Mouse (Mus musculus): ENCODE data around the gene Gm16381. TPM values are rescaled to one million over a fixed set of nuclear protein-coding genes. Genes with fewer than 3 reads are reported as not detected.
"Not testable (repeated sequence)": the region's sequence is repeated elsewhere in the genome, so short reads cannot be mapped to it uniquely, and the experiment has no call there.

Gene Gm16381
- not detected in 2 replicates for polyA plus RNA-seq (2014; fragmentation: Nextera tagmentation; extraction: Ambion mirVana)

GRCm38 (mm10) chr12:87644520-87644919 lies at the start of gene Gm16381:
Gene Gm16381, minus strand, starts transcription at chr12:87644620.
- not testable (repeated sequence) for ATAC-seq (ENCODE audit: insufficient number of reproducible peaks, insufficient read depth, low FRiP score, low read depth); H3K4me1 ChIP-seq (ENCODE audit: control insufficient read depth, insufficient read depth, low read length); H3K9ac ChIP-seq (replicated peaks; ENCODE audit: low read depth, low read length); H3K4me2 ChIP-seq (replicated peaks; ENCODE audit: low read depth, low read length); H3K4me3 ChIP-seq (ENCODE audit: low read depth, low read length); H3K27ac ChIP-seq (ENCODE audit: low read length); H3K9me3 ChIP-seq (ENCODE audit: control insufficient read depth, low read depth, low read length); H3K36me3 ChIP-seq (ENCODE audit: control insufficient read depth, insufficient read depth, low read length); H3K27me3 ChIP-seq (ENCODE audit: control insufficient read depth, insufficient read depth, low read length)
- 88% methylated on average over 1 of the region's 2 CpGs for WGBS

DNA sequence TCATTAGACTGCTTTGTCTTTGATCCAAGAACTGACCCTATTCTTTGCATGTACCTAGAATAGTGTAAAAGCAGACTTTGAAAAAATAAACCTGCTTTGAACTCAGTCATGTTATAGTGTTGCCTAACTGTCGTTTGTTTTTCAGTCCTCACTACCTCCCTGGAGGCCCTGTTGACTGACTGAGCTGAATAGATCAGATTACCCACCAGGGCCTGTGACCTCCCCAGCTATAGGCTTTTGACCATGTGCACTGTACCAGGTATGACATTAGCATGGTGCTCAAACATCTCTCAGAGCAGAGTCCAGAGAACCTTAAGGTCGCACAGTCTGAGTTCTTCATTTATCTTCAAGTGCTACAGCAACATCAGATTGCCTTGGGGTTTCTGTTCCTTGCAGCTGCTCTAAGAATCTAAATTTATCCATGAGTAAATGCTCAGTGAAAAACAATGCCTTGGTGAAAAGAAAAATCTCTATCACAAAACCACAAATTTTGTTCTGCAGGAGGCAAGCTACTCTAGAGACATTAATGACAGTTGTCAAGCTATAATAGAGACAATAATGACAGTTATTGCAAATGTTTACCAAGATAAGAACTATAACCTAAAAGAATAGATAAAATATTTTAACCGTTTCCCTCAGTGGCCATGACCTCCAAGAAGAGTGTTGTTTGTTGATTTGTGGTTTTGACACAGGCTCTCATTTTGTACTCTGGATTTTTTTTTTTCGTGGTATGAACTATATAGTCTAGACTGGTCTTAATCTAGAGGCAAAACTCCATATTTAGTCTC lies 8.7 kb upstream of the Gm16381 start:
- not testable (repeated sequence) for H3K4me2 ChIP-seq (replicated peaks; ENCODE audit: low read depth, low read length); H3K9me3 ChIP-seq (ENCODE audit: control insufficient read depth, low read depth, low read length); H3K9ac ChIP-seq (replicated peaks; ENCODE audit: low read depth, low read length); H3K4me1 ChIP-seq (ENCODE audit: control insufficient read depth, insufficient read depth, low read length); H3K4me3 ChIP-seq (ENCODE audit: low read depth, low read length); H3K27ac ChIP-seq (ENCODE audit: low read length); H3K36me3 ChIP-seq (ENCODE audit: control insufficient read depth, insufficient read depth, low read length); ATAC-seq (ENCODE audit: insufficient number of reproducible peaks, insufficient read depth, low FRiP score, low read depth); H3K27me3 ChIP-seq (ENCODE audit: control insufficient read depth, insufficient read depth, low read length)
- WGBS = 70% methylated on average over 1 of the region's 4 CpGs

- not testable (repeated sequence) for H3K4me2 ChIP-seq (replicated peaks; ENCODE audit: low read depth, low read length); H3K4me1 ChIP-seq (ENCODE audit: control insufficient read depth, insufficient read depth, low read length); ATAC-seq (ENCODE audit: insufficient number of reproducible peaks, insufficient read depth, low FRiP score, low read depth); H3K4me3 ChIP-seq (ENCODE audit: low read depth, low read length); H3K36me3 ChIP-seq (ENCODE audit: control insufficient read depth, insufficient read depth, low read length); H3K9me3 ChIP-seq (ENCODE audit: control insufficient read depth, low read depth, low read length); H3K27me3 ChIP-seq (ENCODE audit: control insufficient read depth, insufficient read depth, low read length); H3K9ac ChIP-seq (replicated peaks; ENCODE audit: low read depth, low read length); H3K27ac ChIP-seq (ENCODE audit: low read length)
- WGBS = 89% methylated on average over 5 of the region's 7 CpGs
Measured at GRCm38 (mm10) chr12:87618569-87618968, 25.9 kb downstream of the Gm16381 start, which contains the start of gene Gm4027. Gene Gm4027, plus strand, starts transcription at chr12:87618869.

DNA sequence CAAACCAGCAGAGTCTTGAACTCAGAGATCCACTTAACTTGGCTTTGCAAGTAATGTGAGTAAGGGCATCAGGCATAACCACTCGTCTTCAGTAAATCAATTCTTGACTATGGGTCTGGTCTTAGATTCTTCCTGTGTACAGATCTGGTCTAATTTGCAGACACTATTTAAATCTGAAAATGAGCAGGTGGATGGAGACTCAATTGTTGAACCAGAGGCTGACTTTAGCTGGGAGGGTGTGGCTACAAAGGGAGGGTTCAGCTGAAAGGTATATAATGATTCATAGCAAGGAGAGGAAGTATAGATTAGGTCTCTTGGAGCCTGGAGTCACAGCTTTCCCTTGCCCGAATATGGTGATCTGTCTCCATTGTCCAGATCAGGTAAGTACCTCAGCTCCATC lies 42.0 kb downstream of the Gm16381 start, which contains the start of gene Oog1:
Oog1 (plus strand) TSS at position 301 of the 400 bp plus-strand sequence.
- WGBS = 93% methylated on average over 1 of the region's 2 CpGs
- H3K4me3 ChIP-seq (ENCODE audit: low read depth, low read length); H3K4me1 ChIP-seq (ENCODE audit: control insufficient read depth, insufficient read depth, low read length); H3K27ac ChIP-seq (ENCODE audit: low read length); H3K9ac ChIP-seq (replicated peaks; ENCODE audit: low read depth, low read length); ATAC-seq (ENCODE audit: insufficient number of reproducible peaks, insufficient read depth, low FRiP score, low read depth); H3K36me3 ChIP-seq (ENCODE audit: control insufficient read depth, insufficient read depth, low read length); H3K27me3 ChIP-seq (ENCODE audit: control insufficient read depth, insufficient read depth, low read length); H3K9me3 ChIP-seq (ENCODE audit: control insufficient read depth, low read depth, low read length); H3K4me2 ChIP-seq (replicated peaks; ENCODE audit: low read depth, low read length): not testable (repeated sequence)

DNA sequence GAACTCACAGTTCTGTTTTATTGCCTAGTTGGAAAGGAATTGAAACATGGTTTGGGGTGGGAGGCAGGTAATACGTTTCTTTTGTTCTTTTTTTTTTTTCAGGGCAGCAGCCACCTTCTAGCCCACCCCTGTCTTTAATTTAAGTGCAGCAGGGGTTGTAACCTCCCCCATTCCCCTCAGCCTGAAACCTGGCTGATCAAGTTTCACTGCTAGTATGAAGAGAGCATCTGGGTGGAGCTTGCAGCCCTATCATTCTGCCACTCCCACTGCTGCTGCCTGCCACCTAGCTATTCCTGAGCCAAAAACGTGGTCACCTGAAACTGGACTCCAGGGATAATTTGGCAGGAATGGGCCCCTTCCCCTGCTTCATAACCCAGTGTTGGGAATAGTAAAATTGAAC lies 43.0 kb downstream of the Gm16381 start:
- WGBS = 7% methylated on average over 2 of the region's 2 CpGs
- H3K27me3 ChIP-seq (ENCODE audit: control insufficient read depth, insufficient read depth, low read length); H3K4me1 ChIP-seq (ENCODE audit: control insufficient read depth, insufficient read depth, low read length); H3K27ac ChIP-seq (ENCODE audit: low read length); ATAC-seq (ENCODE audit: insufficient number of reproducible peaks, insufficient read depth, low FRiP score, low read depth); H3K4me3 ChIP-seq (ENCODE audit: low read depth, low read length); H3K36me3 ChIP-seq (ENCODE audit: control insufficient read depth, insufficient read depth, low read length); H3K9ac ChIP-seq (replicated peaks; ENCODE audit: low read depth, low read length); H3K4me2 ChIP-seq (replicated peaks; ENCODE audit: low read depth, low read length); H3K9me3 ChIP-seq (ENCODE audit: control insufficient read depth, low read depth, low read length): not testable (repeated sequence)

Other genes with a start within 250 kb of the Gm16381 start
- 256 and 281 TPM in 2 replicates for gene Slirp, start 200.7 kb downstream of the Gm16381 start, polyA plus RNA-seq (2014; fragmentation: Nextera tagmentation; extraction: Ambion mirVana)
- 64.0 and 76.9 TPM in 2 replicates for gene Alkbh1, start 200.6 kb downstream of the Gm16381 start, polyA plus RNA-seq (2014; fragmentation: Nextera tagmentation; extraction: Ambion mirVana)
- gene Snw1, start 172.3 kb downstream of the Gm16381 start, polyA plus RNA-seq (2014; fragmentation: Nextera tagmentation; extraction: Ambion mirVana) = 124 TPM in 2 replicates
- not detected in 2 replicates for gene Gm5788, start 149.9 kb downstream of the Gm16381 start, polyA plus RNA-seq (2014; fragmentation: Nextera tagmentation; extraction: Ambion mirVana)
- gene Gm8300, start 130.3 kb downstream of the Gm16381 start, polyA plus RNA-seq (2014; fragmentation: Nextera tagmentation; extraction: Ambion mirVana) = not detected in 2 replicates
- gene Oog1, start 41.9 kb downstream of the Gm16381 start, polyA plus RNA-seq (2014; fragmentation: Nextera tagmentation; extraction: Ambion mirVana) = not detected in 2 replicates
- not detected in 2 replicates for gene Gm4027, start 25.8 kb downstream of the Gm16381 start, polyA plus RNA-seq (2014; fragmentation: Nextera tagmentation; extraction: Ambion mirVana)
- gene Gm21319, start 131.1 kb upstream of the Gm16381 start, polyA plus RNA-seq (2014; fragmentation: Nextera tagmentation; extraction: Ambion mirVana) = not detected in 2 replicates
- gene Gm21936, start 150.9 kb upstream of the Gm16381 start, polyA plus RNA-seq (2014; fragmentation: Nextera tagmentation; extraction: Ambion mirVana) = not detected in 2 replicates
- gene BB287469, start 172.0 kb upstream of the Gm16381 start, polyA plus RNA-seq (2014; fragmentation: Nextera tagmentation; extraction: Ambion mirVana) = not detected in 2 replicates
- gene Gm2001, start 197.7 kb upstream of the Gm16381 start, polyA plus RNA-seq (2014; fragmentation: Nextera tagmentation; extraction: Ambion mirVana) = not detected in 2 replicates
- not detected in 2 replicates for gene Gm2016, start 229.5 kb upstream of the Gm16381 start, polyA plus RNA-seq (2014; fragmentation: Nextera tagmentation; extraction: Ambion mirVana)

Measured in stomach, embryonic 14.5 days (tissue).